Mouse (Mus musculus) forelimb bud, embryonic 11.5 days (tissue): Measurements from ENCODE around the gene Car14.

Experiments used
- DNase-seq: peaks from one replicate; pipeline ENCODE4 v3.0.0-alpha.2; 2012; ENCODE audit warnings: low read depth, low spot score

Car14 gene

GRCm38 (mm10) chr3:95856115-95856514 is 48.4 kb downstream of the Car14 start:
- DNase-seq = no peak

- peak; percentile 91 for DNase-seq
Measured at GRCm38 (mm10) chr3:95855502-95856089, 48.9 kb downstream of the Car14 start, which contains the start of gene Prpf3. Gene Prpf3 (minus strand): TSS chr3:95855885.

- no peak for DNase-seq
Measured at GRCm38 (mm10) chr3:95851317-95851716, 53.2 kb downstream of the Car14 start.

- no peak for DNase-seq
Measured at GRCm38 (mm10) chr3:95850611-95851010, 53.9 kb downstream of the Car14 start.
